Mouse (Mus musculus): ENCODE measurements around the gene Gm4133. TPM values are rescaled to one million over a fixed set of nuclear protein-coding genes. Genes with fewer than 3 reads are reported as not detected.

The Gm4133 gene
- not detected in 2 replicates for polyA plus RNA-seq (2012; rRNA removed; ENCODE audit: low replicate concordance)

DNA sequence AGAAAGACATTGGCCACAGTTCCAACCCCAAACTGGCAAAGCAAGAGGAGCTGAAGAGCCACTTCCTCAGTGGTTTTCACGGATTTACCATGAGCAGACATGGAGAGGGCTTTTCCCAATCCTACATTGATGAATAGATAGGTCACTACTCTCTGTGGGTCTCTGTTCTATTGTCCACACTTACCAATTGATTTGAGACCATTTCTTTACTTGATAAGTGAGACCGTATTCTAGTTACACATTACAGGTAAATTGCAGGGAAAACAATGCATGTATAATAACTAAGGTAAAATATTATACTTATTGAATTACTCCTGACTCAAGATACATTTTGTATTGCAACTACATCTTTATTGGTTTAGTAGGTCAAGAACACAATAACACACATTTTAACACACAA lies at the start of gene Gm4133:
Gm4133 (minus strand) TSS at position 101 of the 400 bp plus-strand sequence.

DNA sequence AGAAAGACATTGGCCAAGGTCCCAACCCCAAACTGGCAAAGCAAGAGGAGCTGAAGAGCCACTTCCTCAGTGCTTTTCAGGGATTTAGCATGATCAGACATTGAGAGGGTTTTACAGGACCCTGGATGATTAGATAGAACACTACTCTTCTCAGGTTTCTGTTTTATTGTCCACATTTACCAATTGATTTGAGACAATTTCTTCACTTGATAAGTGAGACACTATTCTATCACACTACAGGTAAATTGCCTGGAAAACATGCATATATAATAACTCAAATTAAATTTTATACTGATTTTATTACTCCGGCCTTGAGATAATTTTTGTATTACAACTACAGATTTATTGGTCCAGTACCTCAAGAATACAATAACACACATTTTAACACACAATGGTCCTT lies 41.4 kb upstream of the Gm4133 start, which contains the start of gene Gm5728:
Gm5728 (minus strand) TSS at position 101 of the 400 bp plus-strand sequence.

Other genes starting within 250 kb of the Gm4133 start
- gene Vmn1r91, start 234.4 kb downstream of the Gm4133 start, polyA plus RNA-seq (2012; rRNA removed; ENCODE audit: low replicate concordance), result not detected in 2 replicates
- gene Gm16442, start 211.5 kb downstream of the Gm4133 start, polyA plus RNA-seq (2012; rRNA removed; ENCODE audit: low replicate concordance), result not detected in 2 replicates
- not detected in 2 replicates for gene Vmn1r93, start 195.0 kb downstream of the Gm4133 start, polyA plus RNA-seq (2012; rRNA removed; ENCODE audit: low replicate concordance)
- not detected in 2 replicates for gene Vmn1r94, start 165.7 kb downstream of the Gm4133 start, polyA plus RNA-seq (2012; rRNA removed; ENCODE audit: low replicate concordance)
- not detected in 2 replicates for gene Vmn1r95, start 140.4 kb downstream of the Gm4133 start, polyA plus RNA-seq (2012; rRNA removed; ENCODE audit: low replicate concordance)
- gene Gm6164, start 128.5 kb downstream of the Gm4133 start, polyA plus RNA-seq (2012; rRNA removed; ENCODE audit: low replicate concordance), result not detected in 2 replicates
- gene Gm4498, start 100.2 kb downstream of the Gm4133 start, polyA plus RNA-seq (2012; rRNA removed; ENCODE audit: low replicate concordance), result not detected in 2 replicates
- not detected in 2 replicates for gene Gm5890, start 71.2 kb downstream of the Gm4133 start, polyA plus RNA-seq (2012; rRNA removed; ENCODE audit: low replicate concordance)
- not detected in 2 replicates for gene Gm5728, start 41.3 kb upstream of the Gm4133 start, polyA plus RNA-seq (2012; rRNA removed; ENCODE audit: low replicate concordance)
- not detected in 2 replicates for gene Vmn1r100, start 83.9 kb upstream of the Gm4133 start, polyA plus RNA-seq (2012; rRNA removed; ENCODE audit: low replicate concordance)
- gene Vmn1r101, start 108.5 kb upstream of the Gm4133 start, polyA plus RNA-seq (2012; rRNA removed; ENCODE audit: low replicate concordance), result not detected in 2 replicates
- not detected in 2 replicates for gene Gm10670, start 140.9 kb upstream of the Gm4133 start, polyA plus RNA-seq (2012; rRNA removed; ENCODE audit: low replicate concordance)
- not detected in 2 replicates for gene Vmn1r103, start 176.5 kb upstream of the Gm4133 start, polyA plus RNA-seq (2012; rRNA removed; ENCODE audit: low replicate concordance)
- not detected in 2 replicates for gene Vmn1r104, start 199.8 kb upstream of the Gm4133 start, polyA plus RNA-seq (2012; rRNA removed; ENCODE audit: low replicate concordance)
- gene Gm5726, start 211.7 kb upstream of the Gm4133 start, polyA plus RNA-seq (2012; rRNA removed; ENCODE audit: low replicate concordance), result not detected in 2 replicates
- gene Gm4141, start 242.2 kb upstream of the Gm4133 start, polyA plus RNA-seq (2012; rRNA removed; ENCODE audit: low replicate concordance), result not detected in 2 replicates

All from mammary gland, adult 2 months (tissue).